Mouse (Mus musculus) limb, embryonic 11.5 days (tissue): ENCODE data around the gene C2cd2. TPM values are rescaled to one million over a fixed set of nuclear protein-coding genes. Genes with fewer than 3 reads are reported as not detected.

Experiments used
- ATAC-seq: fragments of 200-750 bp; cut with Nextera tagmentation; 2 replicates; pipeline ENCODE4 v1.8.0; 2017; ENCODE audit warnings: low read depth; ENCODE audit not compliant: insufficient number of reproducible peaks, low FRiP score, low TSS enrichment
- DNase-seq: peaks from one replicate; pipeline ENCODE4 v3.0.0-alpha.2; 2015; ENCODE audit warnings: low spot score
- H3K27ac ChIP-seq: fragments of 300-500 bp; sonication (generic); replicated peaks from 2 replicates; pipeline ENCODE4 v1.5.1; 2014; ENCODE audit warnings: low read depth, mild to moderate bottlenecking, low read length
- H3K27me3 ChIP-seq: fragments of 300-500 bp; sonication (generic); 2 replicates; pipeline ENCODE4 v1.6.1; 2014; ENCODE audit warnings: mild to moderate bottlenecking, low read length, mixed read lengths; ENCODE audit not compliant: control insufficient read depth, insufficient read depth
- H3K36me3 ChIP-seq: fragments of 300-500 bp; sonication (generic); 2 replicates; pipeline ENCODE4 v1.6.1; 2014; ENCODE audit warnings: mild to moderate bottlenecking, low read length, moderate library complexity, mixed read lengths; ENCODE audit not compliant: control insufficient read depth, insufficient read depth
- H3K4me1 ChIP-seq: fragments of 300-500 bp; sonication (generic); 2 replicates; pipeline ENCODE4 v1.6.1; 2014; ENCODE audit warnings: low read length, mixed read lengths; ENCODE audit not compliant: control insufficient read depth, insufficient read depth
- H3K4me2 ChIP-seq: fragments of 300-500 bp; sonication (generic); 2 replicates; pipeline ENCODE4 v1.6.1; 2014; ENCODE audit warnings: low read depth, mild to moderate bottlenecking, moderate library complexity; ENCODE audit not compliant: severe bottlenecking
- H3K4me3 ChIP-seq: fragments of 300-500 bp; sonication (generic); 2 replicates; pipeline ENCODE4 v1.5.1; 2014; ENCODE audit warnings: low read depth, low read length
- H3K9ac ChIP-seq: fragments of 300-500 bp; sonication (generic); 2 replicates; pipeline ENCODE4 v1.6.1; 2014; ENCODE audit warnings: mild to moderate bottlenecking, low read length
- H3K9me3 ChIP-seq: fragments of 300-500 bp; sonication (generic); 2 replicates; pipeline ENCODE4 v1.6.1; 2016; ENCODE audit warnings: low read length; ENCODE audit not compliant: control insufficient read depth
- WGBS: fragments of 180-500 bp; shearing (Covaris S2); extraction: QIAGEN DNeasy Blood & Tissue Kit; methylation state at CpG from one replicate; pipeline ENCODE4 v1.1.7; 2014; 5-methylcytosine and 5-hydroxymethylcytosine counted together
- polyA plus RNA-seq: library from polyadenylated mRNA; unstranded; fragments of >200 nt; fragmentation: Nextera tagmentation; extraction: Ambion mirVana; gene quantifications from 2 replicates; pipeline ENCODE4 v1.2.1, GENCODE M21; 2014

The C2cd2 gene
- polyA plus RNA-seq, 1 experiment from 2014 or later: 13.4 TPM

DNA sequence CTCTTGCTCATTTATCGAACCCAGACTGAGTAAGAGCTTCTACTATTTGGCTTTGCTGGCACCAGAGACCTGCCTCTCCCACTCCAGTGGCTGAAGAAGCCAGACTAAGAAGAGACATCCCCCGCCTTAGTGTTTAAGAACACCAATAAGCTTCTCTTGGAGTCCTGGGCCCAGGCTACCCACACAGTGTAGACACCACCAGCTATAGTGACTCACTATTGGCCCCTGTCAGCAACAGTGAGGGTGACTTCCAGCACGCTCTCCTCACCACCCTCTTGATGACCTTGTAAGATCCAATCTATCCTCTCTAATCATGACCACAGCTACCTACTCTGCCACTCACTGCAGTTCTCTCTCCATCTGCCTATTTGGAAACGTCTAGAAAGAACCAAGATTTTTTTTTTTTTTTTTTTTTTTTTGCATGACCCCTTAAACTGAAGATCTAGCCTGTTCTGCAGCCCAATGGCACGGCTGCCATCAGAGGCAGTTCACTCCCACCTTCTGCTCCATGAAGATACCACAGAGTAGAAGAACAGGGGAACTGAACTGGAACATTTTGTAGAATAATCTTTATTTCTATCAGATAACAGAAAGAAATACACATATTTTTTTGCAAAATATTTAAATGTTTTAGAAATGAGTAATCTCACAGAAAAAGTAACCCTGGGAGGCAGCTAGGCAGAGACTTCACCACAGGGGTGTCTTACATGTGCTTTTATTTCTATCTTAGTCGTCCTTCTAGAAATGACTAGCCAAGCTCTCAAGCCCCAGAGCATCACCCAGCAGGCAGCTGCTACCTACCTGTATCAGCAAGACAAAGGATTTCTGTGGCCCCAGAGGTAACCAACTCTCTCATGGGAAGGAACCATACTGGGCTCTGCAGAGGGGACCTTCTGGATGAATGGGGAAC lies 93.0 kb downstream of the C2cd2 start:
- no peaks in the 10 kb centered on the region for H3K36me3 ChIP-seq
- H3K4me3 ChIP-seq: no peak overlapping the region

DNA sequence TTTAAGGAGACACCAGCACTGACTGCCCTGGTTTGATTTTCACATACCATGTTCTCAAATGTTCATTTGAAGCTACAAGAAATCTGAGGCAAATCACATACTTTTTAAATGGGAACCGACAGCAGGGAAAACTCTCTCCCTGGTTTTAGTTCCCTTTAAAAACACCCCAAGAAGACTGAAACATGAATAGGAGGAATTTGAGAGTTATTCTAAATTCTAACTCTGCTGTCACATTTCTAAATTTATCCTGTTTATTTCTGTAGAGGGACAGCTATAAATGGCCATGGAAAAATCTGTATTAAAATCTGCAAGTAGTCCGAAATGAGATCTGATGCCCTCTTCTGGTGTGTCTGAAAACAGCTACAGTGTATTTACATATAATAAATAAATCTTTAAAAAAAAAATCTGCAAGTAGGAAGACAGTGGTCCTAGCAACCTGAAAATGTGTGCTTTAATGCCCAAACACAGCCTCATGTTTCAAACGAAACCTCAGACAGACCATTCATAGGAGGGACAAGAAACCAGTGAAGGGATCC lies 98.4 kb downstream of the C2cd2 start:
- Histone ChIP-seq H3K4me2 (no peak overlapping the region), H3K4me1 (no peaks in the 10 kb centered on the region), H3K9me3 (no peaks in the 10 kb centered on the region), H3K27me3 (no peaks in the 10 kb centered on the region), H3K36me3 (peaks cover under 1% of the 10 kb centered on the region; the same call in 1 of the 2 replicates), H3K27ac (no peak overlapping the region), H3K4me3 (no peak overlapping the region), H3K9ac (no peak overlapping the region)
- 83% methylated on average over 3 of the region's 3 CpGs for WGBS
- DNase-seq: no peak
- no peak for ATAC-seq

More for the DNA sequence above, 93.0 kb downstream of the C2cd2 start:
- H3K27me3 ChIP-seq: no peaks in the 10 kb centered on the region
- no peaks in the 10 kb centered on the region for H3K4me1 ChIP-seq
- no peak for DNase-seq
- H3K9me3 ChIP-seq: no peaks in the 10 kb centered on the region
- H3K9ac ChIP-seq: no peak overlapping the region
- 74% methylated on average over 6 of the region's 6 CpGs for WGBS
- no peak overlapping the region for H3K27ac ChIP-seq
- no peak overlapping the region for H3K4me2 ChIP-seq
- no peak for ATAC-seq

DNA sequence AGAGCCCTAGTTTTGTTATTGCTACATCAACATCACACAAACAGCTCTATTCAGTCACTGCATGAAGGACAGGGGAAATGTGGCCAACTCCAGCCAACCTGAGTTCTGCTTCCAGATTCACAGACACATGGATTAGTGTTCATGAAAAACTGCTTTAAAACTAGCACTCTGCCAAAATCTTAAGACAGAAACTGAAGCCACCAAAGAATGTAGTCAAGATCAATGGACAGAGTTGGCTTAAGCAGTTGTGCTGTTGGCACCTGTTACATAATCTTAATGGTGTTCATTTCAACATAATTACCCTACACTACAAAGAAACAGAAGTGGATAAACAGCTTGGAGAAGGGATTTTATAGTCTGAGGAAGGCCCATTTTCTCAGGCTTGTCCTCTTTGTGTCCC lies 106.3 kb downstream of the C2cd2 start:
- Histone ChIP-seq H3K4me2 (no peak overlapping the region), H3K9me3 (no peaks in the 10 kb centered on the region), H3K27ac (no peak overlapping the region), H3K27me3 (no peaks in the 10 kb centered on the region), H3K4me1 (no peaks in the 10 kb centered on the region), H3K4me3 (no peak overlapping the region), H3K36me3 (peaks cover 2% of the 10 kb centered on the region; the same call in 1 of the 2 replicates), H3K9ac (no peak overlapping the region)
- ATAC-seq: no peak
- no peak for DNase-seq

DNA sequence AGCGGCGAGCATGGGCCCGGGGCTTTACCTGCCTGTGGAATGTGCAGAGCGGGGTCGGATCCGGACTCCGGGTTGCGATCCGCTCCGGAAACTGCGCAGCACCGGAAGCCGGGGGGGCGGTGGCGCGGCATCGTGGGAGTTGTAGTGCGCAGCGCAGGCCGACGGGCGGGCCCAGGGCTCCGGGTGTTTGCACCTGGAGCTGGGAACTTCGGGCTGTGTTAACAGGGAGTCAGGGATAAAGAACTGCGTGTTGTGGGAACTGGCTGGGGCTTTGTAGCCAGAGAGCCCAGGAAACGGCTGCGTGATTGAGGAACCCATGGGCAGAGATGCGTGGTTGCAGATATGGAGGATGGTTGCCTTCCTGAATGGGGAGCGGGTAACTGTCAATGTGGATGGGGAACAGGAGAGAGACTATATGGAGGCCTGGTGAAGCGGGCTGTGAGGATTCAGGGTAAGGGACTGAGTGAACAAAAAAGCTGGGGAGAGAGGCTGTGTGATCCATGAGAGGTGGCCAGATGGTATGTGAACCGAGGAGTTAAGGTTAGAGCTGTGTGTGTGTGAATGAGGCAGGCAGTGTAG lies 110.6 kb downstream of the C2cd2 start, which contains the start of gene Prdm15:
TSS of gene Prdm15 (minus strand) at position 110 of the 579 bp plus-strand sequence.
- H3K27ac ChIP-seq: peak within 1 kb of the TSS; percentile 98
- ATAC-seq: peak; percentile 84
- no peaks in the 10 kb centered on the region for H3K9me3 ChIP-seq
- peak within 1 kb of the TSS; percentile 99 for H3K9ac ChIP-seq
- H3K27me3 ChIP-seq: no peaks in the 10 kb centered on the region
- peak within 1 kb of the TSS; percentile 53 for H3K4me3 ChIP-seq
- H3K4me1 ChIP-seq: peaks cover 7% of the 10 kb centered on the region
- H3K4me2 ChIP-seq: peak within 1 kb of the TSS; percentile 66
- H3K36me3 ChIP-seq: no peaks in the 10 kb centered on the region
- DNase-seq: peak; percentile 93
- WGBS: under 1% methylated on average over 31 of the region's 31 CpGs

DNA sequence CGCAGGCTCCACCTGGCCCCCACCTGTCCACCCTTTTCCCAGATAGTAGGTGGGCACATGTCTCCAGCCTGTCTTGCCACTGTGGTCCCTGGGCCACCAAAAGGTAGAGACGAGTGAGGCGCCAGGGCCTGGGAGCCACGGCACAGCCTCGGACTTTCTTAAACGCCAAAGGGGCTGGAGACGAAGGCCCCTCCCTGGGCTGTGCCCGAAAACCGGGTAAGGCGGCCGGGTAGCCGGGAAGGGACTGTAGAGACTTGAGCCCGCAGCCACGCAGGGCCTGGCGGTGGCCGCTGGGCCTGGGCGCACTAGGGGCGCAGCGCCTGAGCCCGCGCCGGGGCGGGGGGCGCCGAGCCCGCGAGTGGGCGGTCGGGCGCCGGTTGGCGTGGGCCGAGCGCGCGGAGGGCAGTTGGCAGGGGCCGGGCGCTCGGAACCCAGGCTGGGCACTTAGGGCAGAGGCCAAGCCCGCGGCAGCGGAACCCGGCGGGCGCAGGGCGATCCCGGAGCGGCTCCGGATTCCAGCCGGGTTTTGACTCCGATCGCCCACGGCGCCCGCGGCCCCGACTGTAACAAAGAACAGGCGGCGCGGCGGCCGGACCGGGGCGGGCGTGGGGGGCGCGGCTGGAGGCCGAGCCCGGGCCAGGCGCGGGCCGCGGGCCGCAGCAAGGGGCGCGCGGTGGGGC lies 111.2 kb downstream of the C2cd2 start:
- H3K4me3 ChIP-seq: peak overlapping the region; percentile 53
- ATAC-seq: peak; percentile 92
- under 1% methylated on average over 66 of the region's 77 CpGs for WGBS

DNA sequence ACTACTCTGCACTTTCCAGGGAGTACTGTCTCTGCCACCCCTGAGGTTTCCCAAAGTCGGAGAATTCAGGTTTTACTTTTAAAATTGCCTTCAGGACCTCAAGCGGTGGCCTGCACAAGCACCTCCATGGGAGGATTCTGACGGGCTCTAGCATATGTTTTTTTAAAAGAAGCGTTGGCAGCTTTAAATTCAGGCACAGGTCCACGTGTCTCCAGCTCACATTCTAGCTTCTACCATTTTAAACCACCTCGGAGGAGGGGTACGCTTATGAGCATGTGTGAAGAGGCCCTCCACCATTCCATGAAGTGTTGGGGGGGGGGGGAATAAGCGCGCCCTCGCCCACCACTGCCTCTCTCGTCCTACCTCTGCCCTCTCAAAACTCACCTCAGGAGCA lies 111.7 kb downstream of the C2cd2 start:
- H3K4me2 ChIP-seq: peak overlapping the region; percentile 66
- no peaks in the 10 kb centered on the region for H3K9me3 ChIP-seq
- peaks cover 2% of the 10 kb centered on the region; the same call in 1 of the 2 replicates for H3K36me3 ChIP-seq
- peak overlapping the region; percentile 53 for H3K4me3 ChIP-seq
- H3K4me1 ChIP-seq: peaks cover 7% of the 10 kb centered on the region
- H3K9ac ChIP-seq: peak overlapping the region; percentile 99
- ATAC-seq (no peak), DNase-seq (no peak)
- WGBS: 2% methylated on average over 11 of the region's 11 CpGs
- peak overlapping the region; percentile 98 for H3K27ac ChIP-seq
- no peaks in the 10 kb centered on the region for H3K27me3 ChIP-seq

More for the DNA sequence above, 111.2 kb downstream of the C2cd2 start:
- H3K36me3 ChIP-seq: peaks cover 2% of the 10 kb centered on the region; the same call in 1 of the 2 replicates
- peak overlapping the region; percentile 98 for H3K27ac ChIP-seq
- H3K9me3 ChIP-seq: no peaks in the 10 kb centered on the region
- no peaks in the 10 kb centered on the region for H3K27me3 ChIP-seq
- H3K4me2 ChIP-seq: peak overlapping the region; percentile 66
- H3K4me1 ChIP-seq: peaks cover 7% of the 10 kb centered on the region
- DNase-seq: peak; percentile 88
- peak overlapping the region; percentile 99 for H3K9ac ChIP-seq

DNA sequence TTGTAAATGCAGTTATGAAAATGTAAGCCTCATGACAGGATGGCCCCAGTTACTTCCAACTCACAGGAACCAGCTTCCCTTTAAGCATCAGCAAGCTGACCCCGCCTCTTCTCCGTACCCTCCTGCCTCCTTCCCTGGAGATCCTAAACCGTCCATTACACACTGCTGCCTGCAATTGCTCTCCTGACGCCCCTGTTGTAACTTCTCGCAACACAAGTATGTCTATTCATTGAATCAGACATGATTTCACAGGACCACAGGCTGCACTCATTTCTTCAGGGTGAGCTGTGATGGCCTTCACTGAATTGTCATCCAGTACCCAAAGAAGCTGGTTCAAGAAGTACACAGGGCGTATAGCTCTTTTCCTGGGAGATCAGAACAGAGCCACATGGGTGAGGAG lies 113.6 kb downstream of the C2cd2 start:
- peaks cover 2% of the 10 kb centered on the region; the same call in 1 of the 2 replicates for H3K36me3 ChIP-seq
- WGBS: 80% methylated on average over 6 of the region's 6 CpGs
- H3K4me2 ChIP-seq: no peak overlapping the region
- no peak overlapping the region for H3K27ac ChIP-seq
- H3K9ac ChIP-seq: no peak overlapping the region
- ATAC-seq (no peak), DNase-seq (no peak)
- H3K27me3 ChIP-seq: no peaks in the 10 kb centered on the region
- H3K4me1 ChIP-seq: peaks cover 7% of the 10 kb centered on the region
- H3K9me3 ChIP-seq: no peaks in the 10 kb centered on the region
- no peak overlapping the region for H3K4me3 ChIP-seq
